Mouse (Mus musculus) forebrain, embryonic 12.5 days (tissue): ENCODE results near the gene Pon3. TPM values are rescaled to one million over a fixed set of nuclear protein-coding genes. Genes with fewer than 3 reads are reported as not detected.
A peak's percentile ranks its signal among the peaks of the same experiment; 100 is the strongest.

Experiments
- ATAC-seq: fragments of 200-750 bp; cut with Nextera tagmentation; 2 replicates; pipeline ENCODE4 v1.8.0; 2017; ENCODE audit warnings: moderate TSS enrichment; ENCODE audit not compliant: low FRiP score
- H3K27ac ChIP-seq: fragments of 300-500 bp; sonication (generic); 2 replicates; pipeline ENCODE4 v1.5.1; 2016; ENCODE audit warnings: mild to moderate bottlenecking
- H3K27me3 ChIP-seq: fragments of 300-500 bp; sonication (generic); 2 replicates; pipeline ENCODE4 v1.6.1; 2016; ENCODE audit warnings: mild to moderate bottlenecking
- H3K36me3 ChIP-seq: fragments of 300-500 bp; sonication (generic); replicated peaks from 2 replicates; pipeline ENCODE4 v1.6.1; 2016; ENCODE audit warnings: mild to moderate bottlenecking
- H3K4me1 ChIP-seq: fragments of 300-500 bp; sonication (generic); 2 replicates; pipeline ENCODE4 v1.6.1; 2016
- H3K4me2 ChIP-seq: fragments of 300-500 bp; sonication (generic); 2 replicates; pipeline ENCODE4 v1.6.1; 2016; ENCODE audit warnings: mild to moderate bottlenecking, moderate library complexity
- H3K4me3 ChIP-seq: fragments of 300-500 bp; sonication (generic); replicated peaks from 2 replicates; pipeline ENCODE4 v1.5.1; 2016; ENCODE audit warnings: mild to moderate bottlenecking
- H3K9ac ChIP-seq: fragments of 300-500 bp; sonication (generic); 2 replicates; pipeline ENCODE4 v1.6.1; 2016; ENCODE audit warnings: mild to moderate bottlenecking
- H3K9me3 ChIP-seq: fragments of 300-500 bp; sonication (generic); 2 replicates; pipeline ENCODE4 v1.6.1; 2016
- WGBS: fragments of 180-500 bp; shearing (Covaris S2); methylation state at CpG from one replicate; pipeline ENCODE4 v1.1.7; 2016; 5-methylcytosine and 5-hydroxymethylcytosine counted together
- polyA plus RNA-seq: library from polyadenylated mRNA; unstranded; fragments of >200 nt; fragmentation: Nextera tagmentation; extraction: Ambion mirVana; gene quantifications from 2 replicates; pipeline ENCODE4 v1.2.1, GENCODE M21; 2016

Gene Pon3
- polyA plus RNA-seq, 1 experiment from 2014 or later: 3.7 TPM

DNA sequence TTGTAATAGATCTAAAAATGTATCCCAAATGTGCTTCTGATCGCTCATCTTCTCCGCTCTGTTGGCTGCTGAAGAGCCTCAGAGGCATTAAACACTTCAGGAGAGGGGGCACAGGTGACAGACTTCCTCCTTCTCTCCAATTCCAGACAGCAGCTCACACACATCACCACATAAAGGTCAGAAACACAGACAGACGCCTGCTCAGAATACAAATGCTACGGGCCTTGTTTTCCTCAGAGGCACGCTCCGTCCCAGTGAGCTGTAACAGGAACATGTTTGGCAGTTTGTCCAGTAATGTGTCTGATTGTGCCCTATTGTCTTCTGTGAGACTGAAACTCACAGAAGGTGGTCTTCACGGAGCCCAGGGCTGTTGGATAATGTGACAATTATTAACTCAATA lies 26.3 kb upstream of the Pon3 start:
- H3K4me3 ChIP-seq: no peak overlapping the region
- WGBS: 62% methylated on average over 7 of the region's 7 CpGs
- peaks cover 12% of the 10 kb centered on the region; the same call in 1 of the 2 replicates for H3K4me1 ChIP-seq
- H3K4me2 ChIP-seq: no peak overlapping the region
- H3K9ac ChIP-seq: no peak overlapping the region
- H3K27ac ChIP-seq: no peak overlapping the region
- no peaks in the 10 kb centered on the region for H3K9me3 ChIP-seq
- no peak for ATAC-seq
- no peaks in the 10 kb centered on the region for H3K27me3 ChIP-seq
- H3K36me3 ChIP-seq: no peaks in the 10 kb centered on the region

DNA sequence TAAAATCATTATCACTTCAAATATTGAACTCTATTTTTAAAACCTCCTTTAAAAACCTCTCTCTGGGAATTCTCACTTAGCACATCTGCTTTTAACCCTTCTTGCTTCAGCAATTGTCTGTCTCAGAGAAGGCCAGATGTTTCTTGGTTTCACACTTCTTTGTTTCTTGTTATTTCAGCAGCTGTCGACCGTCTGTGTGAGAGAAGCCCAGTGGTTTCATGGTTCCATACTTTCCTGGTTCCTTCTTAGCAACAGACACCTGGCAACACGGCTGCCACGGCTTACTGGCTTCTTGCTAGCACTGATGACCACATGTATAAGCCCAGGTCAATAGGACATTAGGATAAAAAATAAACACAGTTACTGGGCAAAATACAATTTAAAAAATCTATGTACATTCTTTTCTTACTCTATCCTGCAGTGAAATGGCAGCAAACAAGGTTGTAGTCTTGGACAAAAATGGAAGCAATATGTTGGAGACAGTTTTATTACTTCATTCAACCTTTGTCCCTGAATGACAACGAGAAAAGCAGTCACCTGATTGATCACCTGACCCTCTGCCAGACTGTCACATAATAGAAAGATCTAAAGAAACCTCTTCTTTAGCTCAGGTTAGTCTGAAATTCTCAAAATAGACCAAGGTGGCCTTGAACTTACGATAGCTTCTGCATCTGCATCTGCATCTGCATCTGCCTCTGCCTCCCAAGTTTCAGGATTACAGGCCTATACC lies 24.7 kb upstream of the Pon3 start:
- Histone ChIP-seq H3K9me3 (no peaks in the 10 kb centered on the region), H3K4me2 (no peak overlapping the region), H3K4me3 (no peak overlapping the region), H3K27ac (no peak overlapping the region), H3K27me3 (no peaks in the 10 kb centered on the region), H3K4me1 (peaks cover 12% of the 10 kb centered on the region; the same call in 1 of the 2 replicates), H3K9ac (no peak overlapping the region), H3K36me3 (peaks cover 6% of the 10 kb centered on the region)
- no peak for ATAC-seq
- 78% methylated on average over 6 of the region's 6 CpGs for WGBS

DNA sequence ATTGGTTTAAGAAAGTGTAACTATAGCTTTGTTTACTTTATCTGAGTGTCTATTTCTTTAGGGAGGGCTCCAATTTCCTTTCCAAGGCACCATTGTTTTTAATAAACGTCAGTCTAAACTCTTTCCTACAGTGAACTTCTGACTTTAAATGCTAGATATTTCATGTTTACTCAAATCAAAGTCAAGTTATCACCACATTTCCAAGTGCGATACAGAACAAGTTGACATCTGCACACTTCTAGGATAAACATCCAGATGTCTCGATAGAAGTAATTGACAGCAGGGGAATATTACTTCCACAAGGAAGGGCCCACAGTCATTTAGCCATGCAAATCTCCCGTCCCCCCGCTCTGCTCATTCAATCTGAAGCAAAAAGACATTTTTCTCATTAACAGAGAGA lies 21.9 kb upstream of the Pon3 start:
- Histone ChIP-seq H3K4me1 (peaks cover 12% of the 10 kb centered on the region; the same call in 1 of the 2 replicates), H3K4me3 (no peak overlapping the region), H3K9ac (no peak overlapping the region), H3K27ac (no peak overlapping the region), H3K36me3 (peaks cover 9% of the 10 kb centered on the region), H3K27me3 (no peaks in the 10 kb centered on the region), H3K4me2 (no peak overlapping the region), H3K9me3 (no peaks in the 10 kb centered on the region)
- ATAC-seq: no peak
- WGBS: 54% methylated on average over 5 of the region's 5 CpGs

DNA sequence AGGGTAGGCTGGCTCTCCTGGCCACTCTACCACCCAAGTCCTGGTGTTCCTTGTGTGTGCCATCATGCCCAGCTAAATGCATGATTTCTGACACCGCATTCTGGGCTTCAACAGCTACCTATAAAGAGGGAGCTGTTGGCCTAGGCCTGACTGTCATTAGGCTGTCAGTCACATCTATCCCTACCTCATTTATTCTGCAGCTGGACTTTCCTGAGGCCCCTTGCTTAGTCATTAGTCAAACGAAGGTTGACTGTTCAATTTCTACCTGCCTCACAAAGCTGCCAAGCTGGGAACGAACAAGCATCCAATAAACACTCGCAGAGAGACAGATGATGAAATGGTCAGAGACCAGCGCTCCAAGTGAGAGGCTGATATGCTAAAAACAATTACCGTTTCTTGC lies 13.6 kb upstream of the Pon3 start:
- Histone ChIP-seq H3K27me3 (no peaks in the 10 kb centered on the region), H3K4me1 (0 out of 2 replicates have a peak, but pooled peaks cover 2% of the 10 kb centered on the region), H3K9ac (no peak overlapping the region), H3K9me3 (no peaks in the 10 kb centered on the region), H3K4me2 (no peak overlapping the region), H3K36me3 (peaks cover 13% of the 10 kb centered on the region), H3K27ac (no peak overlapping the region), H3K4me3 (no peak overlapping the region)
- no peak for ATAC-seq
- 75% methylated on average over 6 of the region's 6 CpGs for WGBS

DNA sequence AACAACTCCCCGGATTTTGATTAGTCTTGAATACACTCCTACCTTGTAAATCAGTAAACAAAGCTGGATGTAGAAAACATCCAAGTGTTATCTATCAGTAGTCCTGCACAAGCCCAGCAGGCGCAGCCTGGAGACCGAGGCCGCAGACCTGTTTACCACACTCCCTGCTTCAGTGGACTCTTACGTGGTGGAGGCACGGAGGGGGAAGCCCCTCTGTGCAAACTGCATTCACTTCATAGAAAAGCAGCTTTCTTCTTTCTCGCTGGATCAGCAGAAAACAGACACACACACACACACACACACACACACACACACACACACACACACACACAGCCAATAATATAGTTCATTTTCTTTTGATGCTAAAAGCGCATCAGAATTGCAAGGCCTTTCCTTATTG lies 8.7 kb upstream of the Pon3 start:
- Histone ChIP-seq H3K4me2 (no peak overlapping the region), H3K27me3 (no peaks in the 10 kb centered on the region), H3K4me3 (no peak overlapping the region), H3K9me3 (no peaks in the 10 kb centered on the region), H3K27ac (no peak overlapping the region), H3K36me3 (peaks cover 3% of the 10 kb centered on the region; the same call in 1 of the 2 replicates), H3K4me1 (0 out of 2 replicates have a peak, but pooled peaks cover 2% of the 10 kb centered on the region), H3K9ac (no peak overlapping the region)
- 78% methylated on average over 8 of the region's 8 CpGs for WGBS
- ATAC-seq: no peak

DNA sequence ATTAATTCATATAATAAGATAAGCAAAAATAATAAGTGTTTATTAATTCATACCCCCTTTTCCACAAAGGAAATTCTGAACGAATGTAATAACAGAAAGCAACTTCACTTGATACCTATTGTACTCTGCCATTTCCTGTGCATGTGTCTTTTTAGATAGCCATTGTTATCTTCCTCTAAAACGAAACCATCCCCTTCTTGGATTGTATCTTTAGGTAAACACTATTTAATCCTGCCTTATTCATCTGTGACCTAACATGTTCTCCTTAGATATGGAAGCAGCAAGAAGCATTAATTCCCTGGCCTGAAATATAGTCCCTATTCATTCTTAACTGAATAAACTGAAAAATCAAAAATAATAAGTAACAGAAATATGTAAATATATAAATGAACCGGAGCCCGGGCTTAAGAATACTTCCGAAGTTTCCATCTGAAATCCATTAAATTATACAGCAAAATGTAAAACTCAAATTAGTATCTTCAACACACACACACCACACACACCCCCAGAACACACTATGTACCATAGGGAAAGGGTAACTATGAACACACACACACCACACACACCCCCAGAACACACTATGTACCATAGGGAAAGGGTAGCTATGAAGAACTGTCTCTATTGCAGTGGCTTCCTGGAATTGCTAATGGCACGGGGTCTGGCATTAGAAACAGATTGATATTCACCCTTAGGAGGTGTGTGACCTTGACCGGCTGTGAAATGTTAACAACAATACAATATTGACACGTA lies 7.3 kb upstream of the Pon3 start:
- WGBS: 79% methylated on average over 8 of the region's 8 CpGs
- no peaks in the 10 kb centered on the region for H3K9me3 ChIP-seq
- no peak for ATAC-seq

DNA sequence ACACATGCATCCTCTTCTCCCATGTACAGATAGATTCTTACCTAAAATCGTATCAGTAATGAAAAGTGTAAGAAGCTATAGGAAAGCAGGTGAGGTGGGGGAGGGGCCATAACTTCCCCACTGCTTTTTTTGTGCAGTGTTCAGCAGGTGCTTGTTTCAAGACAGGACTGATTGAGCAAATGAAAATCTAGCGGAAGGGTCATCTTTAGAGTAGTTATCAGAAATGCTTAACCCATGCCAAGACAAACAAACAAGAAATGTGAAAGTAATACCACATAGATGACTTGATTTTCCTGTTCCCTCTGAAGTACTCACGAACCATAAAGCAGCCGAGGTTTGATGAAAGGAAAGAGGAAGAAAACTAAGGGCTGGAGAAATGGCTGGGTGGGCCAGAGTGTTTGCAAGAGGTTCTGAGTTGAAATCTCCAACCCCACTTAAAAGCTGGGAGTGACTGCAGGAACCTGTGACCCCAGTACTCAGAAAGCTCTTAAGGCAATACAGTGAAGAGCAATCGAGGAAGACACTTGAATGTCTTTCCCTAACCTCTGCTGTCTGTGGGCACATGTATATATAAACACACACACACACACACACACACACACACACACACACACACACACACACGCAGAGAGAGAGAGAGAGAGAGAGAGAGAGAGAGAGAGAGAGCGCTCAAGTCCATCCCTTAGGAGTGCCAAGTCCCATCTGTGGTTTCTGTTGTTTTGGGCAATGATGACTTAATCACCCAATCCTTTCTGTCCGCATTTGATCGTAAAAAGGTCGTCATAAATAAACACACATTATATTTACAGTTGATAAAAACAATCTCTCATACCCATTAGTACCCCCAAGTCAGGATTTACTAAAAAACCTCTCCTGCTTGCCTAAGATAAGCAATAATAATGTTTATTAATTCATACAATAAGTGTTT lies 6.5 kb upstream of the Pon3 start:
- 88% methylated on average over 9 of the region's 10 CpGs for WGBS
- Histone ChIP-seq H3K9me3 (no peaks in the 10 kb centered on the region), H3K9ac (no peak overlapping the region), H3K27ac (no peak overlapping the region), H3K4me2 (no peak overlapping the region), H3K4me3 (no peak overlapping the region), H3K27me3 (no peaks in the 10 kb centered on the region), H3K4me1 (0 out of 2 replicates have a peak, but pooled peaks cover 2% of the 10 kb centered on the region), H3K36me3 (no peaks in the 10 kb centered on the region)
- ATAC-seq: no peak

More for the DNA sequence above, 7.3 kb upstream of the Pon3 start:
- Histone ChIP-seq H3K36me3 (no peaks in the 10 kb centered on the region), H3K27ac (no peak overlapping the region), H3K27me3 (no peaks in the 10 kb centered on the region), H3K4me1 (0 out of 2 replicates have a peak, but pooled peaks cover 2% of the 10 kb centered on the region), H3K4me2 (no peak overlapping the region), H3K9ac (no peak overlapping the region), H3K4me3 (no peak overlapping the region)

DNA sequence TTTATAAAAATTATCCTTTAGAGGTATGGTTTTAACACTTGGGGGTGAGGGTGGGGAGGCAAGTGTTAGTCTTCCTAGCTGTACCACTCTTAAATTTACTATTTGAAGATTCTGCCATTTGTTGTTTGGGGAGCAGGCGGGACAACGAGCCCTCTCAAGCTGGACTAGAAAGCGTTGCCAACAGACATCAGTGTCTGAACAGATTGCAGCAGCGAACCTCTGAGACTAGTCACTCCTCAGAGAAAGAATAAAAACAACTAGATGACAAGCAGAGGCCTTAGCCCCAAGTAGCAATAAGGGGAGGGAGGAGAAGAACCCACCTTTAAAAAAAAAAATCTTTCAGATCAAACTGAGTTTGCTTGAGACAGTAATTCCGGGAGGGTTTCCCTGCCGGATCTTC lies 795 bp downstream of the Pon3 start:
- Histone ChIP-seq H3K27me3 (no peaks in the 10 kb centered on the region), H3K9ac (no peak overlapping the region), H3K27ac (no peak overlapping the region), H3K9me3 (no peaks in the 10 kb centered on the region), H3K36me3 (no peaks in the 10 kb centered on the region), H3K4me1 (peaks cover 8% of the 10 kb centered on the region), H3K4me3 (no peak overlapping the region), H3K4me2 (0 out of 2 replicates have a peak overlapping the region, but pooled peaks have one; percentile 47)
- WGBS: 76% methylated on average over 6 of the region's 6 CpGs
- ATAC-seq: no peak

DNA sequence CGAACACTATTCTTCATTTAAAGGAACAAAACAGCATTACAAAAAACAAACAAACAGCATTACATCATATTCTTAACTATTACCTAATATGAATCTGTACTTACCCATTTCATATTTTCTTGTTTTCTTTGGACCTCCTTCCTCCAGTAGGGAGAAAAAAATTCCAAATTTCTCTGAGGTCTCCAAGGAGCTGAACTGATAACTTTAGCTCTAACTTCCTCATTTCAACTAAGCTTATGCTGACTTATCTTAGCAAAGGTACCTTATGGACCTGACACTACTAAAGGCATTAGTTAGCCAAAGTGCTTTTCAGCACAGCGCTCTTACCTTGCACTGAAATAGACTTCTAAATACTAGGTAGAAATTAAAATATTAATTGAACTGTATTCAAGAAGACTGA lies 1.2 kb downstream of the Pon3 start:
- no peak overlapping the region for H3K9ac ChIP-seq
- no peak overlapping the region for H3K4me2 ChIP-seq
- no peak overlapping the region for H3K4me3 ChIP-seq
- H3K9me3 ChIP-seq: no peaks in the 10 kb centered on the region
- ATAC-seq: no peak
- H3K4me1 ChIP-seq: peaks cover 8% of the 10 kb centered on the region
- H3K27me3 ChIP-seq: no peaks in the 10 kb centered on the region
- H3K27ac ChIP-seq: no peak overlapping the region
- WGBS: 93% methylated on average over 2 of the region's 2 CpGs
- no peaks in the 10 kb centered on the region for H3K36me3 ChIP-seq

DNA sequence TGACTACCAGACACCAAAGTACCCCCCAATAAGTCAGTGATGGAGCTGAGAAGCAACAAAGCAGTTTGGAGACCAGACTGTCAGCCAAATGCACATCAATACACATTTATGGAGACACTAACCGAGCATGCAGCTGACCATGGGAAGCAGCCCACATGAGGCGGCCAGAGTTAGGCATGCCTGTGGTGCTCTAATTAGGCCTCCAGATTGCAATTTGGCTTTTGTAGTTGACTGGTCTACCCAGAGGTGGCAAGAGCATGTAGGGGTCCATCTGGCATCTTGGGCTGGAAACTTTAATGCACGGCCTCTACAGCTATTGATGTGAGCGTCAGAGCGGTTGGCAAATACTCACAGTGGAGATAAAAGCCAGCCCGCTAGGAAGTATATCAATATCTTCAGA lies 10.2 kb downstream of the Pon3 start:
- H3K36me3 ChIP-seq: no peaks in the 10 kb centered on the region
- no peak overlapping the region for H3K9ac ChIP-seq
- 91% methylated on average over 6 of the region's 6 CpGs for WGBS
- H3K27ac ChIP-seq: no peak overlapping the region
- no peaks in the 10 kb centered on the region for H3K9me3 ChIP-seq
- ATAC-seq: no peak
- no peak overlapping the region for H3K4me2 ChIP-seq
- no peaks in the 10 kb centered on the region for H3K27me3 ChIP-seq
- no peak overlapping the region for H3K4me3 ChIP-seq
- no peaks in the 10 kb centered on the region for H3K4me1 ChIP-seq

DNA sequence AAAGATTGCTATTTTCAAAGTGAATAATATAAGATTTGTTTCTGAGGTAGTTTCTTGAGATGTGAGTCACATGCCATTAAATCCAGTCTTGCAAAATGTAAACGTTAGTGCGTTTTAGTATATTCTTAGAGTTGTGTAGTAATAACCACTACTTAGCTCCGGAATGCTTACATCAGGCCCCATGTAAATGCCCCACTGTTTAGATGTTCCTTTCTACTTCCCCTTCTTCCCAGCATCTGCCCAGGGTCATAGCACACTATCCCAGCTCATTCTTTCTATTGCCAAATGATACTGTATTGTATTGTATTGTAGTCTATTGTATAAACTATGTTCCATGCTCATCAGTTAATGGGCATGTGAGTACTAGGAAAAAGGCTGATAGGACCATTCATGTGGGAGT lies 17.3 kb downstream of the Pon3 start:
- no peaks in the 10 kb centered on the region for H3K27me3 ChIP-seq
- H3K36me3 ChIP-seq: no peaks in the 10 kb centered on the region
- H3K4me3 ChIP-seq: no peak overlapping the region
- H3K9me3 ChIP-seq: no peaks in the 10 kb centered on the region
- H3K4me1 ChIP-seq: no peaks in the 10 kb centered on the region
- no peak overlapping the region for H3K4me2 ChIP-seq
- no peak overlapping the region for H3K9ac ChIP-seq
- no peak overlapping the region for H3K27ac ChIP-seq
- no peak for ATAC-seq
- 94% methylated on average over 3 of the region's 3 CpGs for WGBS

DNA sequence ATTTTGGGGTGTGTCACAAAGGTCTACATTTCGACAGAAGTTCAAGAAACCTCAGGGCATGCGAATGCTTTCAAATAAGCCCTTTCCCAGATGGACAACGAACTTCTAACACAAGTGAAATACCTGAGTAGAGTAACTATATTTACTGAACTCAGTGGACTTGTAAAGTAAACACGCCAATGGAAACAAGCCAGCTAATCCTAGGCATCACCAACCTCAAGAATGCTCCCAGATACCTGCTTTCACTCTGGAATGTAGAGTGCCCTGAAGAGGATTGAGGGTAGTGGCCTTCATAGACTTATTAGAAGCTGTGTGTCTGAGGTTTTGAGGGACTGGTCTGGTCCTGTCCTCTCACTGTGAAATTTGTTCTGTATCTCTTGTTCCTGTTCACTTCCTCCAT lies 18.6 kb downstream of the Pon3 start:
- no peak for ATAC-seq
- H3K27me3 ChIP-seq: no peaks in the 10 kb centered on the region

More for the DNA sequence above, 18.6 kb downstream of the Pon3 start:
- Histone ChIP-seq H3K4me2 (no peak overlapping the region), H3K4me1 (no peaks in the 10 kb centered on the region), H3K9ac (no peak overlapping the region), H3K27ac (no peak overlapping the region), H3K36me3 (no peaks in the 10 kb centered on the region), H3K4me3 (no peak overlapping the region), H3K9me3 (no peaks in the 10 kb centered on the region)
- WGBS: 91% methylated on average over 4 of the region's 4 CpGs
